Mouse (Mus musculus) bone marrow macrophage, adult 2 months (primary cell): ENCODE results near the gene Pbp2. TPM values are rescaled to one million over a fixed set of nuclear protein-coding genes. Genes with fewer than 3 reads are reported as not detected.

Source experiments
- H3K27ac ChIP-seq: 2 replicates; pipeline ENCODE4 v1.5.1; 2012; ENCODE audit warnings: low read depth, low read length; ENCODE audit not compliant: insufficient read depth
- H3K4me1 ChIP-seq: 2 replicates; pipeline ENCODE4 v1.6.1; 2012; ENCODE audit warnings: low read length; ENCODE audit not compliant: control insufficient read depth, insufficient read depth
- H3K4me3 ChIP-seq: 2 replicates; pipeline ENCODE4 v1.5.1; 2012; ENCODE audit warnings: mild to moderate bottlenecking, low read length, moderate library complexity; ENCODE audit not compliant: insufficient read depth
- CTCF ChIP-seq: IDR thresholded peaks from 2 replicates; pipeline ENCODE4 v1.5.1; 2012; ENCODE audit warnings: low read depth, mild to moderate bottlenecking, low read length, moderate library complexity
- POLR2A ChIP-seq: IDR thresholded peaks from 2 replicates; pipeline ENCODE4 v1.6.1; 2012; ENCODE audit warnings: mild to moderate bottlenecking, low read depth, low read length, borderline replicate concordance
- polyA plus RNA-seq: library from polyadenylated mRNA; stranded (reverse); fragments of >200 nt; gene quantifications from 2 replicates; pipeline ENCODE4 v1.2.4, GENCODE M21; 2012; ENCODE audit not compliant: missing spikeins, insufficient read depth, insufficient read length

Gene Pbp2
- not detected in 2 replicates for polyA plus RNA-seq

- Histone ChIP-seq H3K27ac (no peak within 1 kb of the TSS), H3K4me1 (no peaks in the 10 kb centered on the region), H3K4me3 (no peak within 1 kb of the TSS)
- TF ChIP-seq POLR2A, result no peak
- no peak for TF ChIP-seq CTCF
Measured at GRCm38 (mm10) chr6:135310305-135310704, at the start of gene Pbp2. TSS of gene Pbp2 (minus strand) at chr6:135310405.

DNA sequence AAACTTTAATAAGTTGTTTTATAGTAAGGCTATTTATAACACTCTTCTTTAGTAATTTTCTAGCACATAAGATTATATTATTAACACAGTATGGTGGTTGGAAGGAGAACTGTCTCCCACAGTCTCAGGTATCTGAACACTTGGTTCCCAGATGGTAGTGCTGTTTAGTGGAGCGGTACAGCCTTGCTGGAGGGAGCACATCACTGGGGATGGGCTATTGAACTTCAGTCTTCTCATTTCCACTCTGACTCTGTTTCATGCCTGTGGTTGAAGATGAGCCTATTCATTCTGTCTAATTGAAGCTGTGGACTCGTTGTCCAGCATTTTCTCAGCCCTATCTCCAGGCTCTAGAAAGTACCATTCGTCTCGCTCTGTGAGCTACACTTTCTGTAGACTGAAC lies 44.7 kb upstream of the Pbp2 start:
- H3K4me3 ChIP-seq, result no peak overlapping the region
- peaks cover 19% of the 10 kb centered on the region for H3K4me1 ChIP-seq
- H3K27ac ChIP-seq, result no peak overlapping the region
- no peak for TF ChIP-seq POLR2A
- TF ChIP-seq CTCF, result no peak

- TF ChIP-seq POLR2A, result no peak
- no peak overlapping the region for H3K27ac ChIP-seq
Measured at GRCm38 (mm10) chr6:135352537-135352936, 42.3 kb upstream of the Pbp2 start.

GRCm38 (mm10) chr6:135351638-135352302 lies 41.6 kb upstream of the Pbp2 start:
- H3K4me1 ChIP-seq, result peaks cover 25% of the 10 kb centered on the region
- TF ChIP-seq CTCF (no peak), POLR2A (no peak)
- no peak overlapping the region for H3K27ac ChIP-seq
- H3K4me3 ChIP-seq, result no peak overlapping the region

More at GRCm38 (mm10) chr6:135352537-135352936, 42.3 kb upstream of the Pbp2 start:
- H3K4me1 ChIP-seq, result peaks cover 25% of the 10 kb centered on the region
- H3K4me3 ChIP-seq, result no peak overlapping the region

DNA sequence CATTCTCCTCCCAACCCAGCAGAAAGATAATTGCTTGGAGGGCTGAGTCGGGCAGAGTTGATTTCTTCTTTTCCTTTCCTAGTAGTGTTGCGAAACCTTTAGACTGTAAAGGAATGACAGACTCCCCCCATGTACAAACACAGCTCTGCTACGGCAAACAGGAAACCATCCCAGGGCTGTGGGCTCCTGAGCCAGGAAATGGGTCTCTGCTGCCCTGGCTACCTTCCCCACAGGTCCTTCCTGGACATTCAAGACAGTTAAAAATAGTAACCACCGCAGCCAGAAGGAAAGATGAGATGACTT lies 30.8 kb upstream of the Pbp2 start:
- no peak overlapping the region for H3K27ac ChIP-seq
- no peak for TF ChIP-seq POLR2A
- no peak for TF ChIP-seq CTCF
- H3K4me3 ChIP-seq, result no peak overlapping the region
- H3K4me1 ChIP-seq, result peaks cover 17% of the 10 kb centered on the region

- TF ChIP-seq POLR2A, result no peak
- no peak for TF ChIP-seq CTCF
- Histone ChIP-seq H3K4me3 (no peak overlapping the region), H3K27ac (no peak overlapping the region), H3K4me1 (peaks cover 17% of the 10 kb centered on the region)
Measured at GRCm38 (mm10) chr6:135340355-135341075, 30.3 kb upstream of the Pbp2 start.

GRCm38 (mm10) chr6:135336376-135336775 lies 26.2 kb upstream of the Pbp2 start:
- H3K4me3 ChIP-seq, result no peak overlapping the region
- H3K27ac ChIP-seq, result no peak overlapping the region
- TF ChIP-seq POLR2A (no peak), CTCF (no peak)
- H3K4me1 ChIP-seq, result peaks cover 27% of the 10 kb centered on the region

DNA sequence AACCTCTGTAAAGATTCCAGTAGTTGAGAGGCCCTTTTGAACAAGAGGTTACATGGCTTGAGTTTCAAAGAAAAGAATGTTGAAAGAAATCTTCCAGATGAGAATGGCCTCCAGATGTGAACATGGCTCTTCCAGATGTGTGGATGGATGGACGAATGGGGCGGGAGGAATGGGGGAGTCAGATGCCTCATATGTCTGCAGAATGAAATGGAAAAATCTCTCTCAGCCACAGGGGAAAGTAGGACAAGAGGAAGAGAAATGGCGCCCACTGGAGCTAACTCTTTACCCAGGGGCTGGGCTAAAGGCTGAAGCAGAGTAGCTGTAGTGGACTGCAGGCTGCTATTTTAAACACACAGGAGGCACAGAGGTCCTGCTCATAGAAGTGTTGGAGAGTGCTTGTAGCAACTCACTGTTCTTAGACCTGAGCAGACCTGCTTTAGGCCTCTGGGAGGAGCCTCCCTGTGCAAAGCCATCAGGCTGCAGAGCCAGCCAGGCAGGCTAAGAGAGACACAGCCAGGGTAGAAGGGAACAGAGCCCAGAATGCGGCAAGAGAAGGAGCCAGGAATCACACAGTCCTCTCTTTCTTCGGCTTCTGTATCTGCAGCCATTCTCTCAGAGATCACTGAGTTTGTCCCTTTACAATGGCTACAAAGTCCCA lies 23.9 kb upstream of the Pbp2 start:
- no peak for TF ChIP-seq CTCF
- TF ChIP-seq POLR2A, result no peak
- Histone ChIP-seq H3K27ac (no peak overlapping the region), H3K4me1 (peaks cover 10% of the 10 kb centered on the region), H3K4me3 (no peak overlapping the region)

DNA sequence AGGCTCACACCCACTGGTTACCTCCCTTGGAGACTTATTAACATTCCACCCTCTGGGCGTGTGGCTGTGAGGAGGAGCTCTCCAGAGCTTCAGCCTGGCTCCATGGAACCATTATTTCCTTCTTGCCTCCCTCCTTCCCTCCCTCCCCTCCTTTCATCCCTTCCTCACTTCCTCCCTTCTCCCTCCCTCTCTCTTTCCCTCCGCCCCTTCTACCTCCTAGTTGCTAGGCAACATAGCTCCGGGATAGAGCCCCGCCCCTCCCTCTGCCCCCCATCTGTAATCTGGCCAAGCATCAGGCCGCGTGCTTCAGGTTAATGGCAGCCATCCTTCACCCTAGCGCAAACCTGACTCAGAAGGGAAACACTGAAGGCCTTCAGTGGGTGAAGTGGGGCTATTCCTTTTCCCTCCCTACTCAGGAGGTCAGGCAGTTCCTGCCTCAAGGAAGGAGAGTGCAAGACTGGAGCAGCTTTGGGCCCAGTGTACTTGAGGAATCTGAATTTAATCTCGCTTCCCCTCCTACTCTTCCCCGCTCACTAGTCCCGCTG lies 22.6 kb upstream of the Pbp2 start:
- Histone ChIP-seq H3K27ac (no peak overlapping the region), H3K4me3 (no peak overlapping the region), H3K4me1 (peaks cover 10% of the 10 kb centered on the region)
- TF ChIP-seq POLR2A, result no peak
- no peak for TF ChIP-seq CTCF

GRCm38 (mm10) chr6:135331916-135332315 lies 21.7 kb upstream of the Pbp2 start:
- H3K4me3 ChIP-seq, result no peak overlapping the region
- TF ChIP-seq CTCF, result no peak
- TF ChIP-seq POLR2A, result no peak
- H3K27ac ChIP-seq, result no peak overlapping the region
- H3K4me1 ChIP-seq, result peaks cover 10% of the 10 kb centered on the region
